Mouse (Mus musculus) WW6 (cell line): Measurements from ENCODE around the gene Atp11b.

ENCODE experiments used
- DNase-seq: peaks from one replicate; pipeline ENCODE4 v3.0.0-alpha.2; 2013; ENCODE audit warnings: low read depth, low spot score

Gene Atp11b

DNA sequence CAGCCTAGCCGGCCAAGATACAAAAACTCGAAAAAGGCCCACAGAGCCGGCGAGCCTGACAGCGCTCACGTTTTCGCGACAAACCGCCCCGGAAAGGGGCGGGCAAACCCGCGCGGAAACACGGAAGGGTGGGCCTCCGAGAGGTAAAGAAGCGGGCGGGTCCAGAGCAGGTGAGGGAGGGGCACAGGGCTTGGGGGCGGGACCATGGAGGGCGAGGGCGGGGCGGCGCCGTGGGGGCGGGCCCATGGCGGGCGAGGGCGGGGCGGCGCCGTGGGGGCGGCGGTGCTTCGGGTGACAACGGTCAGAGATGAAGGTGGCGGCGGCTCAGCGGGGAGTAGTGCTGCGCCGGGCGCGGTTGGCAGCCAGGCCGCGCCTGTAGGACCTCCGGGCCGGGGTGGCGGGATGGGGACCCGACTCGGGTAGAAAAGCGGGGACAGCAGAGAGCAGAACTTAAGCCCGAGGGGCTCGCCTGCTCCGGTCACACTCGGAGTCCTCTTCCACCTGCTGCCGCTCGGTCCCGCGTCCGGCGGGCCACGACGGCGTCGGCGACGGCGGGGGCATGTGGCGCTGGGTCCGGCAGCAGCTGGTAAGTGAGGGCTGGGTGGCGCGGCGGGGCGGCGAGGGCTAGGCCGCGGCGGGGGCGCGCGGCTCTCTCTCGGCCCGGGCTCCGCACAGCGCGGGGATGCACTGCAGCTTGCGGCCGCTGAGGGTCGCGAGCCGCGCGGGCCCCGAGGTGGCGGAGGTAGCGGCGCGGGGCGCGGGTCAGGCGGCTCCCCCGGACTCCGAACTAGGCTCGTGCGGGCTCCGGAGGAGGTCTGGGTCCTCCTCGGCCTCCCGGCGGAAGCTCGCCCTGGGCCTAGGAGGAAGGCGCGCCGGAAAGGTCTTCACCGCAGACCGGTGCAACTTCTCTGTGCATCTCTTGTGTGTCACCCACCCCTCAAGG, at the start of gene Atp11b:
Gene Atp11b, plus strand, starts transcription at position 282 of the 943 bp plus-strand sequence.
- peak; percentile 64 for DNase-seq

DNA sequence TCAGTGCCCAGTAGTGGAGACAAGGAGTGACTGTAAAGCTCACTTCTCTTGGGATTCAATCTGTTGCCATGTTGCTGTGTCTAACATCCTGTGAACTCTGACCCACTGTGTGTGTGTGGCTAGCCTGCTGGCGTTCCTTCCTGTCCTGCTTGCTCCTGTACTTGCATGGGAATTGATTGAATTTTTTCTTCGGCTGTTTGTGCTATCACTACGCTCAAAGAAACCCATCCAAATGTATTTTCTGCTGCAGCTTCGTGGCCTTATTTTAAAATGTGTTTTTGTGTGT, 49.6 kb upstream of the Atp11b start:
- no peak for DNase-seq

DNA sequence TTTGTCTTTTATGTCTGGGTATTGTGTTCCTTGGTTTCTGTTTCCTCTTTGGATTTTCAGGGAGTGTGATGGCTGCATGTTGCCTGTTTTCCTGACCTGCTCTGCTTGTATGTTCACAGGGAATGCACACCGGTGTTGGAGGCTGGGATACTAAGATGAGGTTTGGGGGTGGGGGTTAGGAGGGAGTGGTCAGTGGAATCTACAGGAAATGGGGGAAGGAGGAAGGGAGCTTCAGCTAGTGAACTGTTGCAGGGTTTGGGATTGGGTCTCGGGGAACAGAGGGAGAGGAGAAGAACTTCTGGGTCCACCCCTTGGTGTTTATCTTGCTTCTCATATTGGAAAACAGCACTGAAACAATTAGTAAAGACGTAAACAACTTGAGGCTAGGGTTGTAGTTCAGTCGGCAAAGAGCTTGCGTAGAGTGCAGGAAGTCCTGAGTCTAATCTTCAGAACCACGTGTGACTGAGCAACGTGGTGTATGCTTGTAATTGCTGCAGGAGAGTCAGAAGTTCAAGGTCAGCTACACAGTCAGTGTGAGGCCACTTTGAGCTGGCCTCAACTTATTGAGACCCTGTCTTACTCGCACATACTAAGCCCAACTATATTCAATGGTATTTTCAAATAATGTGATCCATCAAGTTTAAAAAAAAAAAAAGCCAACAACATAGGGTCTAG, 34.2 kb upstream of the Atp11b start:
- no peak for DNase-seq

DNA sequence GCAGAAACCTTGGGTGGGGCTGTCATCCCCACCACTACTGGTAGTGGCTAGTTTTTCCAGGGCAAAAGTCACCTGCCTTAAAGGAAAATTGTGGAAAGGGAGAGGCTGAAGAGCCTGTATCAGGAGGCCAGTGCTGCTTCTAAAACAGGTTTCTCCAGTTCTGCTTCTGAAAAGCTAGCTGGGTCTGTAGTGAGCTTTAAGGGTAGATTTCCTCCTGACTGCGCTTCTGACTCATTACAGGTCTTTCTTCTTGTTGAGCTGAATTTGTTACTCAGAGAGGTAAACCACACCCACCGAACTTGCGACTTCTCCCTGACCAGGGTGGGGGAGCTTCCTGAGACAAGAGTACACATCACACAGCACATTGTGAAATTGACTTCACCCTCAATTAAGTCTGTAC, 33.1 kb upstream of the Atp11b start:
- DNase-seq = no peak

DNA sequence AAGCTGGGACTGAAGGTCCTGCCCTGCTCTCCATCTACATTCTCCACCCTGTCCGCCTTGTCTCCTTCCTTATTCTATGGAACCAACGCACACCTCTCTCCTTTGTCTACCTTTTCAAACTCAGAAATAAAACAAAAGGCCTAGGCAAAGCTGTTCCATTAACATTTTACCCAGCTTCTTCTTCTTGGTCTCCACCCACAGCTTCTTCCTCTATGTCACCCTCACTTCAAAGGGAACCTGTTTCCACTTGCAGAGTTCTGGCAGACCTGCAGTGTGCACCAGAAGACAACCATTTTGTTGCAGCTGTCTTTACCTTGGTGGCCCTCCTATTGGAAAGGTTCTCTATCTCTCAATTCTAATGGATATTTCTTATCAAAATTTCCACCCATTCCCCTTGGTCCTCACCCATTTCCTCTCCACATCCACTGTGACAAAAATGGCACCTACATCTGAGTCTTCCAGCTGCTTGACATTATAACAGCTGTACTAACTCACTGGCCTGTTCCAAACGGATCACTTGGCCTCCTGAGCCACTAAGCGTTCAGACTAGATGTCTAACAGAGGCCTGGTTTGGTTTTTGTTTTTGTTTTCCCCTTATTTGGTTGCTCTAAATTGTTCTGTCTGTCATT, 32.0 kb upstream of the Atp11b start:
- no peak for DNase-seq

DNA sequence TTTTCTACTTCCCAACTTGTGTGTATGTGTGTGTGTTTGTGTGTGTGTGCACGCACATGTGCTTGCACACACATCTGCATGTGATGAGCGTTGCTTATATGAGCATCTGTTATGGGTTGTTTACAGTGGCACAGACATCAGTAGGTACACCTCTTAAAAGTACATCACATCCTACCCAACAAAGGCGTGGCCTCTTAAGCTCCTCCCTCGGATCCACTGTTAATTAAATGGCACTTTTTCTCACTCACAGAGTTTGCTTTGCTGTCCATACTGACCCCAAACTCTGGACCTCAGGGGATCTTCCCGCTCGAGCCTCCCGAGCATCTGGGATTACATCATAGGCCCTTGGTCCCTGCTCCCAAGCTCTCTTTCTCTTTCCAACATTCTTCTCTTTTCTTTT, 31.1 kb upstream of the Atp11b start:
- no peak for DNase-seq

DNA sequence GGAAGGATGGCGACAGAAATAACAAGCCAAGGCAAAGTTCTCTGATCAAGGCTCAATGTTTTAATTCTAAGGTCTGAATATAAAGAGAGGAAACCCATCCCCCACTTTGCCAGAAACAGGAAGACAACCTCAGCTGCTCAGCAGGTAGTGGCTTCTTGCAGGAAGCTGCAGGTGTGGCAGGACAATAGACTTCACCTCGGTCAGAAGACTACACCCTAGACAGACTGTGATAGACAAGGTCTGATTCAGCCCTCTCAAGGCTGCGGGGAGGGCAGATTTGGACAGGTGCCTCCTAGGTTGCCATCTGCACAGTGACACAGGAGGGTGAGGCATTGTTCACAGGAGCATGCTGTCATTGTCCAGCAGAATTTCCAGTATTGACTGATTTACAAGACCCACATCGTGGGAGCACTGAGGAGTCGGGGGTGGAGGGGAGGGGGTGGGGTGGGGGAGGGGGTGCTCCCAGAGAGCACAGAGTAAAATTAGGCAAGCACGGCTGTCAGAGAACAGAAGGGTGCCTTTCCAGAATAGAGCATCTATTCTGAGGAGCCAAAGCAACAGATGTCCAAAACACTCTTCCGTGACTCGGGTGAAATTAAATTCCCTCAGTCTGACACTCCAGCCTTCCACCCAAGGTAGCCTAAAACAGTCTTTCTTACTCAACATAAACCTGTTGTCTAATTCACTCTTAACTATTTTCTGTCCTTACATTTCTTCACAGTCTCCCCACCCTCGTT, 30.2 kb upstream of the Atp11b start:
- DNase-seq = no peak

DNA sequence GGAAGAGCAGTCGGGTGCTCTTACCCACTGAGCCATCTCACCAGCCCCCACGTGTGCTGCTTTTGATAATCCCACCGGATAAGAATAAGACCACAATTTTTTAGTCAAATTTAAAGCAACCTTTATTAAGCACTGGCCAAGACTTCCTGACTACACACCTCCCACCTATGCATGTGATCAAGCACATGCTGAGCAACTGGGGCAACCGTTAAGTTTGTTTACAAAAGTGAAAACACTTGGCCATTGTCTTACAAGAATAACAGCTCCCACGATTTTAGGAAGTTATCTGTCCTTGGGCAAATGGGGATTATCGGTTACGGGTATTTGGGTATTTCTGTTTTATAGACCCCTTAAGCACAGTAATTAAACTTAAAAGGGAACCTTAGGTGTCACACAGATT, 28.8 kb upstream of the Atp11b start:
- DNase-seq = no peak

DNA sequence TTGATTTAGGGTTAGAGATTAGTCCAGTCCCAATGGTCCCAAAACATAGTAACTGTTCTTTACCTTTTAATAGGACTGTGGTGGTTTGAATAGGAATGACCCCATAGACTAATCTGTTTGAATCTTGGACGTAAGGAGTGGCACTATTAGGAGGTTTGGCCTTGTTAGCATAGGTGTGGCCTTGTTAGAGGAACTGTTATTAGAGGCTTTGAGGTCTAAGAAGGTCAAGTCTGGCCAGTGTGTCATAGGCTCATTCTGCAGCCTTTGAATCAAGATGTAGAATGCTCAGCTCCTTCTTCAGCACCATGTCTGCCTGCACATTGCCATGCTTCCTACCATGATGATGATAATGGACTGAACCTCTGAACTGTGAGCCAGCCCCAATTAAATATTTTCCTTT, 27.0 kb upstream of the Atp11b start:
- DNase-seq = no peak

DNA sequence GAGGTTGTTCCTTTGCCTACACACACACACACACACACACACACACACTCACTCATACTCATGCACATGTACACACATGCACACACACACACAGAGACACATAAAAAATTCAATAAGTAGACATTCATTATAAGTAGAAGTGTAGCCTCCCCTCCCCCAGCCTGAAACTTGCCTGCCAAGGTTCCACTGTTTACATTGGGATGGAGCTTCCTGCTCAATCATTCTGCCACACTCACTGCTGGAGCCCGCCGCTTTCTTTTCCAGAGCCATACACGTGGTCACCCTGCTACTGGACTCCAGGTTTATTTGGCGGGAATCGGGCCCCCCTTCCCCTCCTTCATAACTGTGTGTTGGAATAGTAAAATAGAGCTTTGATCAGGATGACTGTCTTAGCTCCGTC, 24.4 kb upstream of the Atp11b start:
- no peak for DNase-seq

DNA sequence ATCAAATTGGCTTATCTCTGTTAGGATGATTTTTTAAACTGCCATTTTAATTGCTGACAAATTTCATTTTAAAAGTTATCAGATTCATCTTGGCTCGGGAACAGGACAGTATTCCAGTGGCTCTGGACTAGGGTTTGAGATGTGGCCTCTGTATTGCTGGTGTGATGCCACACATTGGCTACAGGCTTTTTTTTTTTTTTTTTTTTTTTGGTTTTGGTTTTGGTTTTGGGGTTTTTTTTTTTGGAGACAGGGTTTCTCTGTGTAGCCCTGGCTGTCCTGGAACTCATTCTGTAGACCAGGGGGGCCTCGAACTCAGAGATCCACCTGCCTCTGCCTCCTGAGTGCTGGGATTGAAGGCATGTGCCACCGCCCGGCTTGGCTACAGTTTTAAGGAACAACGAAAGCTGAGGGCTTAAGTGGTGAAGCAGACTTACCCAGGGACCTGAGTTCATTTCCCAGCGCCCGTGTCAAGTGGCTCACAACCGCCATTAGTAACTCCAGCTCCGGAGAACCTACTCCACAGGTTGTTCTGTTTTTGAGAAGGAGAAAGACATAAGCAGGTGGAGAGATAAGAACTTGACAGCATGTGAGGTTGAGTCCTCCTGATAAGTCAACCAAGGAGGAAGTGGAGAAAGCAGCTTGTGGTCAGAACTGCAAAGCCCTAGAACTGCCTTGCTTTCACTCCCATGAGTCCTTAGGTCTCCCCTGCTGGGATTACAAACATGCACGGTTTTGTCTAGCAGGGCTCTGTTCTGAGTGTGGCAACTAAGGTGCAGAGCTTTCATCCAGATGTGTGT, 21.7 kb upstream of the Atp11b start:
- DNase-seq = no peak

DNA sequence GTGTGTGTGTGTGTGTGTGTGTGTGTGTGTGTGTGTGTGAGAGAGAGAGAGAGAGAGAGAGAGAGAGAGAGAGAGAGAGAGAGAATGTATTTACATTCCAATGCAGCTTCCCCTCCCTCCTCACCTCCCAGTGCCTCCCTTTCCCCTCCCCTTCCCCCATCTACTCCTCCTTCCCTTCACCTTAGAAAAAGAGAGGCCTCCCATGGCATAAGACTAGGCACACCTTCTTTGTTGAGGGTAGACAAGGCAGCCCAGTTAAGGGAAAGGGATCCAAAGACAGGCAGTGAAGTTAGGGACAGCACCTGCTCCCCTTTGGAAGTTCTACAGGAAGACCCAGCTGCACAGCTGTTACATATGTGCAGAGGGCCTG, 21.1 kb upstream of the Atp11b start:
- no peak for DNase-seq

DNA sequence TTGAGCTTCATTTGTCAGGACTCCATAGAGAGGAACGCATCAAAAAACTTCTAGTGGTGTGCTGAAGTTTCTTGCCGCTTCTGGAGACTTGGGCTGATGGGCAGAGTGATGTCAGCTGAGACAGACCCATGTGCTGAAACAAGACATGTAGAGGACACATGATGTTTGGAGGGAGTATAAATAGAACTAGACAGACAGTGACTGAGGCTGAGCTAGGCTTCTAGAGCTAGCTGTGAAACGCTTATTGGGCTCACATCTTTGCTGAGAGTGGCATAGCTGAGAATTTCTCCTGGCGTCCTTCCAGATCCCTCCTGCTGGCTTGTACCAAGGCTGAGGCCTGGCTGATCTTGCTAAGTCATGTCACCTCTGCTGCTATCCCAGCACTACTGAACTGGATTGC, 19.4 kb upstream of the Atp11b start:
- DNase-seq = no peak

DNA sequence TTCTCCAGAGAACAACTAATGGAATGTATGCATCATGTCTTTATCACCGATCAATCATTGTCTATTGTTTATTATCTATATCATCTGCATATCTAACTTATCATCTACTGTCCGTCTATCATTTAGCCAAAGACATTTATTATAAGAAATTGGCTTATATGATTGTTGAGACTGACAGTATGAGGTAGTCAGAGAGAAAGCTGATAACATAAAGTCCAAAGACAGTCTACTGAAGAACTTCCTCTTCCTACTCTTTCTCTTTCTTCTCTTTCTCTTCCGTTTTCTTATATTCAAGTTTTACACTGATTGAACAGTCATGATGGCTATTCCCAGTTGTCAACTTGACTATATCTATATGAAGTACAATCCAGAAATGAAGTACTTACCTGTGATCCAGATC, 15.8 kb upstream of the Atp11b start:
- no peak for DNase-seq

DNA sequence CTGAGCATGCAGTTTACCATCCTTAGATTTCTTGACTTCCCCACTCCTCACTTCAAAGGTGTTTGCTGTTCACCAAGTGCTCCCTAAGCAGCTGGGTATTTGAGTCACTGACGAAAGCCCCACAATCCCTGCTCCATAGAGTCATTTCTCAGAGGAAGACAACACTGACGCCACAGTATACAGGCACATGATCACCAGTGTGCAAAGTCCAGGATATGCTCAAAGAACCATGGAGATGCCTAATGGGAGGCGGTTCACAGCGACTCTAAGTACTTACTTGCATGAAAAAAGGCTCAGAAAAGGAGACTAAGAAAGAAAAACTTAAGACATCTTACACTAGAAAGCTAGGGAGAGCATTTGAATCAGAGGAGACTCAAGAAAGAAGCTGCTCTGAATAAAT, 8.9 kb upstream of the Atp11b start:
- no peak for DNase-seq

DNA sequence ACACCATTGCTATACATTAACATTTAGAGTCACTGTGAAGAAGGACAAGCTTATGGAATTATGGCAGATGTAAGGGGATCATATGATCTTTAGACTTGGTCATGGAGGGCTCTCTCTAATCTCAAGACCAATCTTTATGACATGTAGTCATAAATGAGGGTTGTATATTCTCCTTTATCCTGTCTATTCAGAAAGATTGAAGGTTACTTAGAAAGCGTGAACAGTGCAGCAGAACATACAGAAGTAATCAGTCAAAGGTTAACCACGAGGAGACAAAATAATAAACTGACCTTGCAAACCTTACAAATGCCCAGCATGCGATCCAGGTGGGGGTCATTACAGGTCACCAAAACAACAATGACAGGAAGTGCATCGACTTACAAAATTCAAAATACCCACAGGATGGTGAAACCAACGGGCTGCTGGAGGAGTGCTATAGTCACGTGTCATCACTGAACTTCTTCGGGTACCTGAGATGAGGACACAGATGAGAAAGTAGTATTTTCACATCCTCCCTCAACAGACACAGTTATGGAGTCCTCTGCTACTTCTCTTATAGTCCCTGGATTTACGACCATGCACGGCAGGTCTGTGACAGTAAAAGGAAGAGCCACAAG, 7.0 kb upstream of the Atp11b start:
- no peak for DNase-seq

DNA sequence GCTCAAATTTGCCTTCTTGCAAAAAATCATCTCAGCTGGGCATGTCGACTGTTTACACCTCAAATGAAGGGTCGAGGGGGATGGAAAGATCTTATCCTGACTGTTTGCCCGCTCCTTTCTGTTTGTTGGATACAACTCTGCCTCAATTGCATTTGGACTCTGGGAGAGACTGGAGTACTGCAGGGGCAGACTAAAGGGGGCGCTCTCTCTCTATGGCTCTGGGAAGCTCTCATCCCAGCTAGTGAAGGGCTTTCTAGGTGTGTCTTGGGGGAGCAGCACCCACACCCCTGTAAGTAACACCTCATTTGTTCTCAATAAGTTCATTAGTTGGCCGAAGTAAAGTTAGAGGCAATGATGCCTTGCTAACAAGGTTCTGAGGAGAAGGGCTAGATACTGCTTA, 3.6 kb upstream of the Atp11b start:
- DNase-seq = no peak

DNA sequence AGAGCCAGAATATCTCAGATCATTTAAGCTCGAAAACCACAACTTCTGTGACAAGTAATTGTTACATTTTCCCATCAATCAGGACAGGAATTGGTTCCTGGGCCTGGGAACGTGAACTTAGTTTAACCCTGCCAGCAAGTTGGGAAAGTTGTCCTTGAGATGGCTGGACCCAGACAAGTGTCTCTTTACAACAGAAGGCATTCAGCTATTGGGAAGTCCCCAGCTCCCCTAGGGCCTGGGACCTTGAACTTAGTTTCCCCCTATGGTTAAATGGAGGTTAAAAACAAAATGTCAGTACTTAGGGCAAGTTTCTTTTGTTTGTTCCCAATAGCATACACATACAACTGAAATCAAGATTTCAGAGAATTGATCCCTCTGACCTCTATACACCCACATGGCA, 2.2 kb upstream of the Atp11b start:
- no peak for DNase-seq

DNA sequence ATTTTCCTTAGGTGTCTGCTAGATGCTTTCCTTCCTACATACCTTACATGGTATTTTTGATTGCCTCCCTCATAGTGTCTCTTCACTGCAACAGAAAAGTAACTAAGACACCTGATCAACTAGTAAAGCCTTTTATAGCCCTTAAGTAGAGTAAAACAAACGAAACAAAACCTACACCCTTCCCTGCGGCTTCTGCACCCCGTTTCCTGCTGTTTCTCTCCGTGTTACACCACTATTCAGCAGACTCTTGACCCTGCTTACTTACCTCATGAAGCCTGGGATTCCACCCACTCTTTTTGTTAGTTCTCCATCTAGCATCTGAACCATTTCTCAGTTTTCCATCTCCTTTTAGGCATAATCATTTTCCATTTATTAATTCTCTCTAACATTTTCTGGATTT, 8.8 kb downstream of the Atp11b start:
- no peak for DNase-seq

DNA sequence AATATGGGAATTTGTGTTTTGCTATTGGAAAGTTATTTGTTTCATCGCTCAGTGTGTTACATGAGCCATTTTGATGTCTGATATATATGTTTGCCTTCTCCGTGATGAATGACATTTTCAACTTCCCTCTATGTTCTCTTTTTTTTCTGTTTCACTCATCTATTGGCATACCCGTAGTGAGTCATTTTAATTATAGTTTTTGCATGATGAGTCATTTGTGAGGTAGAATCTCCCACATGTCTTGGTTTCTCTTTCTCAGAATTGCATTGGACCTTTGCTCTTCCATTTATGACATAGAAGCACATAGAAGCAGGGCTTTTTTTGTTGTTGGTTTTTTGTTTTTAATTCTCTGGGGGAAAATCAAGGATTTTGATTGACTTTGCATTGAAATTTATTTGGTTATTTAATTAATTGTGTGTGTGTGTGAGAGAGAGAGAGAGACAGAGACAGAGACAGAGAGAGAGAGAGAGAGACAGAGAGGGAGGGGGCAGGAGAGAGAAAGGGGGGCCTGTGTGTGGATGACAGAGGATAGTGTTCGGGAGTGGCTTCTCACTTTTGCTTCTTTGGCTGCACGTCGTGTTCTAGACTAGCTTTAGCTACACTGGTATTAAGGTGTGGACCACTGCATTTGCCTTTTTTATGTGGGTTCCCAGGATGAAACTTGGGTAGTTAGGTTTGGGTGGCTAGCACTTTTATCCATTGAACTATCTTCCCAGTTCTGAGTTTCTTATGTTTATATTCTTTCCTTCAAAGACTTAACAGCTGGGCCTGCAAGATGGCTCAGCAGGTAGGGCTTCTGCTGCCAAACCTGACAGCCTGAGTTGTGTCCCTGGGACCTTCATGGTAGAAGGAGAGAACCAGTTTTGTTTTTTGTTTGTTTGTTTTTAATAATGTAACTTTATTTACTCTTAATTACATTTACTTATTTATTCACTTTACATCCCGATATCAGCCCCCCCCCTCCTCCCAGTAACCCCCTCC, 11.0 kb downstream of the Atp11b start:
- no peak for DNase-seq
